Mouse (Mus musculus): ENCODE data around the gene Nphp4.
"Not testable (repeated sequence)": the region's sequence is repeated elsewhere in the genome, so short reads cannot be mapped to it uniquely, and the experiment has no call there.

Gene Nphp4

GRCm38 (mm10) chr4:152478224-152478567, 1.7 kb downstream of the Nphp4 start:
- DNase-seq (ENCODE audit: low spot score): no peak

- no peak for DNase-seq (ENCODE audit: low spot score)
Observed at GRCm38 (mm10) chr4:152480426-152480825, 3.9 kb downstream of the Nphp4 start.

- no peak for DNase-seq (ENCODE audit: low spot score)
Observed at GRCm38 (mm10) chr4:152488046-152488445, 11.5 kb downstream of the Nphp4 start.

GRCm38 (mm10) chr4:152490311-152490710, 13.8 kb downstream of the Nphp4 start:
- no peak for DNase-seq (ENCODE audit: low spot score)

- DNase-seq (ENCODE audit: low spot score): peak; percentile 51
Observed at GRCm38 (mm10) chr4:152491250-152491899, 14.9 kb downstream of the Nphp4 start.

GRCm38 (mm10) chr4:152494360-152494879, 17.9 kb downstream of the Nphp4 start:
- DNase-seq (ENCODE audit: low spot score): no peak

GRCm38 (mm10) chr4:152512221-152512925, 35.9 kb downstream of the Nphp4 start:
- no peak for DNase-seq (ENCODE audit: low spot score)

- DNase-seq (ENCODE audit: low spot score): no peak
Observed at GRCm38 (mm10) chr4:152514884-152515283, 38.4 kb downstream of the Nphp4 start.

- no peak for DNase-seq (ENCODE audit: low spot score)
Observed at GRCm38 (mm10) chr4:152519106-152519505, 42.6 kb downstream of the Nphp4 start.

GRCm38 (mm10) chr4:152520083-152520482, 43.6 kb downstream of the Nphp4 start:
- peak; percentile 41 for DNase-seq (ENCODE audit: low spot score)

GRCm38 (mm10) chr4:152532872-152533271, 56.4 kb downstream of the Nphp4 start:
- no peak for DNase-seq (ENCODE audit: low spot score)

- DNase-seq (ENCODE audit: low spot score): no peak
Observed at GRCm38 (mm10) chr4:152539756-152540155, 63.2 kb downstream of the Nphp4 start.

- DNase-seq (ENCODE audit: low spot score): no peak
Observed at GRCm38 (mm10) chr4:152541172-152541571, 64.7 kb downstream of the Nphp4 start.

GRCm38 (mm10) chr4:152542447-152542846, 65.9 kb downstream of the Nphp4 start:
- no peak for DNase-seq (ENCODE audit: low spot score)

- no peak for DNase-seq (ENCODE audit: low spot score)
Observed at GRCm38 (mm10) chr4:152546481-152546880, 70.0 kb downstream of the Nphp4 start.

- DNase-seq (ENCODE audit: low spot score): no peak
Observed at GRCm38 (mm10) chr4:152547886-152548663, 71.6 kb downstream of the Nphp4 start.

GRCm38 (mm10) chr4:152549507-152550202, 73.1 kb downstream of the Nphp4 start:
- no peak for DNase-seq (ENCODE audit: low spot score)

GRCm38 (mm10) chr4:152550203-152550549, 73.7 kb downstream of the Nphp4 start:
- no peak for DNase-seq (ENCODE audit: low spot score)

- no peak for DNase-seq (ENCODE audit: low spot score)
Observed at GRCm38 (mm10) chr4:152553582-152554285, 77.2 kb downstream of the Nphp4 start.

GRCm38 (mm10) chr4:152554421-152554820, 77.9 kb downstream of the Nphp4 start:
- DNase-seq (ENCODE audit: low spot score): peak; percentile 15

GRCm38 (mm10) chr4:152555806-152556205, 79.3 kb downstream of the Nphp4 start:
- DNase-seq (ENCODE audit: low spot score): not testable (repeated sequence)

- no peak for DNase-seq (ENCODE audit: low spot score)
Observed at GRCm38 (mm10) chr4:152558246-152558645, 81.7 kb downstream of the Nphp4 start.

All from ovary, postnatal 14 days (tissue).